Mouse (Mus musculus) splenic B cell, adult 2 months (primary cell): ENCODE data around the gene Pex5.

Source experiments
- DNase-seq: peaks from one replicate; pipeline ENCODE4 v3.0.0-alpha.2; 2011; ENCODE audit warnings: low read depth, low spot score
- H3K27me3 ChIP-seq: 2 replicates; pipeline ENCODE4 v1.6.1; 2012; ENCODE audit warnings: mild to moderate bottlenecking, low read length, moderate library complexity, mixed read lengths; ENCODE audit not compliant: control insufficient read depth, poor library complexity, insufficient read depth, severe bottlenecking
- H3K36me3 ChIP-seq: 2 replicates; pipeline ENCODE4 v1.6.1; 2012; ENCODE audit warnings: mild to moderate bottlenecking, low read length, moderate library complexity, mixed read lengths; ENCODE audit not compliant: control insufficient read depth, poor library complexity, insufficient read depth, severe bottlenecking

The Pex5 gene

DNA sequence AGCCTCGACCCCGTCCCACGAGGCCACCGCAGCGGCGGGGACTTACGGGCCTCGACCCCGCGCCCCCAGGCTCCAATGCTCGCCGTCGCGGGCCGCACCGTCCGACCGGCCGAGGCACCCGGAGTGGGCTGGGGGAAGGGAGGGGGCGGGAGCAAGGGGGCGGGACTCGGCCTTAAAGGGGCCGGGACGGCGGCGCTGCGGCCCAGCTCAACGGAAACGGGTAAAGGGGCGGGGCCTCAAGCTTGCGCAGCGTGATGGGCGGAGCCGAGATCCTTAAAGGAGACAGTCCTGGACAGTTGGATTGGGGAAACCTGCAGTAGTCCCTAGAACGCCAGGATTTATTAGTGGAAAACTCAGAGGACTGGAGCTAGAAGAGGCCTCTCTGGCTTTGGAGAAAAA, at the start of gene Pex5:
Gene Pex5 (minus strand): TSS at position 141 of the 399 bp plus-strand sequence.
- DNase-seq: peak; percentile 93
- H3K27me3 ChIP-seq: no peaks in the 10 kb centered on the region

DNA sequence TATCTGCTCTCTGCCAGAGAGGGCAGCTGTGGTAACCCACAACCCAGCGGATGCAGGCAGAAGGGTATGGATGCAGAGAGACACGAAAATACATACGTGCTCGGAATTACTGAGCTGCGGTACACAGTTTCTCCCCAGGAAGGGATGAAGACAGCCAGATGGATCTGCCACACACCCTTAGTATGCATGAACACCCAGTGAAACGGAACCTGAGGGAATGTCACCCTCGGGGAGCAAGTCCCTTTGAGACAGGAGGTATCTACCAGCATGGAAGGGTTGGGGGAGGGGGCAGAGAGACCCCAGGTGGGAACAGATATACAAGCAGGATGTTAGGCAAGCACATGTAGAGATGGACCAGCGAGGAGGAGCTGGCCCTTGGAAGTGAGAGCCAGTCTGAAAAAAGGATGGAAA, 49.0 kb upstream of the Pex5 start:
- H3K27me3 ChIP-seq: no peaks in the 10 kb centered on the region
- DNase-seq: no peak
- no peaks in the 10 kb centered on the region for H3K36me3 ChIP-seq

More for the DNA sequence above, at the start of gene Pex5:
- H3K36me3 ChIP-seq: no peaks in the 10 kb centered on the region

DNA sequence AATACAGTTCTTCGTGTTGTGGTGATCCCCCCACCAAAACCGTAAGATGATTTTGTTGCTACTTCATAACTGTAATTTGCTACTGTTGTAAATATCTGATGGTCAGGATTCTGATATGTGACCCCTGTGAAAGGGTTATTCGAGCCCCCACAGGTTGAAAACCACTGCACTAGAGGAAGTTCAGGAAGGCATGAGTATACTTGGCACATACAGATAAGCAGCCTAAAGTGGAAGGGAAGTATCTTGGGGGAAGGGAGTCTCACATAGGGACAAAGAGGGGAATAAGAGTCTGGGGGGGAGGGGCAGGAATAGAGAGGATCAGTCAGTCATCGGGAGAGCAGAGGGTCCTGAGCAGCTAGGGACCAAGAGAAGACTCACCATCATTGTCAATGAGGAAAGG, 44.5 kb upstream of the Pex5 start:
- DNase-seq: no peak
- Histone ChIP-seq H3K36me3 (no peaks in the 10 kb centered on the region), H3K27me3 (no peaks in the 10 kb centered on the region)

DNA sequence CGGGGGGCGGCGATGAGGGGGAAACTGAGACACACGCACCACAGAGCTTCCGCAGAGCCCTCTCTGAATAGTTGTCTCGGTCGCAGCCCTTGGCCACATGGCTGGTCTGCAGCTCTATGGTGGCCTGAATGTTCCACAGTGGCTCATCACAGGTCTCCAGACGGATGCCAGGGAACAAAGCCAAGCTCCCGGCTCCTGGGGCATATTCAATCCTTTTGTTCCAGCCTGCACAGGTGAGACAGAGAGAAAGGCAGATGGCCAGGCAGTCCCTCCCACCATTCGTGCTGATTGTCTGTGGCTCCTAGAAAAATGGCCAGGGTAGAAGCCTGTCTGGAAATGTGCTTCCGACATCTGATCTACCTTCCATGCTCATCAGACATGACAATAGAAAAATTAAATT, 43.6 kb upstream of the Pex5 start:
- no peak for DNase-seq
- H3K27me3 ChIP-seq: no peaks in the 10 kb centered on the region
- no peaks in the 10 kb centered on the region for H3K36me3 ChIP-seq

DNA sequence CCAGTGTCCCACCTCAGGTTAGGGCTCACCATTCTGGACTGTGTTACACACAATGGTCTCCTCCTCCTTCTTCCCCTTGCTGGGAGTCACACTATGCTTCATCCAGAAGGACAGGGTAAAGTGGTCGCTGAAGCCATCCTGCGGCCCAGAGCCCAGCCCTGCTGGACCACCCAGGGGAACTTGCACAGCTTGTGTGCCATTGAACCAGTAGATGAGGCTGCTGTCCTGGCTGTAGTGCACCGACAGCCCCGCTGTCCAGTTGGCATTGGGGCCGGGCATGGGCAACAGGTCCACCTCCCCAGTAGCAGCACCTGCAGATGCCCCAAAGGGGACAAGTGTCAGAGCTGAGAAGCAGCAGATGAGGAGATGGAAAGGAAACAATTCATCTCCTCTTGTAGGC, 43.0 kb upstream of the Pex5 start:
- H3K36me3 ChIP-seq: no peaks in the 10 kb centered on the region
- no peak for DNase-seq

DNA sequence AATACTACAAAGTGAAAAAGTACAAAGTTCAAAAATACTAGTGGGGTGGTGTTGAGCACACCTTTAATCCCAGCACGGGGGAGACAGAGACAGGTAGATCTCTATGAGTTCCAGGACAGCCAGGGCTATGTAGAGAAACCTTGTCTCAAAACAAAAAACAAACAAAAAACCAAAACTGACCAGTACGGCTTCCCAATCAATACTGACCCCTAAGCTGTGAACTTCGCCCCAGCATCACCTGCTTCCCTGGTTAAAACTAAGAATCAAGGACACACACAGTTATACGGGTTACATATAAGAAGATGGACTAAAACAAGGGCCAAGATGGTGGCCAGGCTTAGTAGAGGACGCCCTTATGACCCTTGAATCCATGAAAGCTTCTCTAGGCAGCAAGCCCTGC, 41.4 kb upstream of the Pex5 start:
- no peak for DNase-seq
- H3K27me3 ChIP-seq: no peaks in the 10 kb centered on the region
- H3K36me3 ChIP-seq: no peaks in the 10 kb centered on the region

More for the DNA sequence above, 43.0 kb upstream of the Pex5 start:
- H3K27me3 ChIP-seq: no peaks in the 10 kb centered on the region

DNA sequence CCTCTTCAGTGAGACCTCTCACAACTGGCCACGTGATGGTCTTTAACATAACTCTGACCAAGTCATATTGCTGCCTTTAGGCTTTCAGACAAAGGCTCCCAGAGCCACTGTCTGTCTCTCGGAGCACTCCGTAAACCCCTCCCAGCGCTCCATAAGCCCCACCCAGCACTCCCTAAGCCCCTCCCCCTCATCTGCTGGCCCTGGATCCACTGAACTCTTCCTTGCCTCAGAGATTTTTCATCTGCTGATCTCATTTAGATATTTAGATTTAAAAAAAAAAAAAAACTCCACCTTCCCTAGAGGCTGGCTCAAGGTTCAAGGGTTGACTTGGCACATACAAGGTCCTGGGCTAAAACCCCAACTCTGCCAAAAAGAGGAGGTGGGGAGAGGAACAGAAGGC, 38.9 kb upstream of the Pex5 start:
- Histone ChIP-seq H3K27me3 (no peaks in the 10 kb centered on the region), H3K36me3 (no peaks in the 10 kb centered on the region)
- no peak for DNase-seq

DNA sequence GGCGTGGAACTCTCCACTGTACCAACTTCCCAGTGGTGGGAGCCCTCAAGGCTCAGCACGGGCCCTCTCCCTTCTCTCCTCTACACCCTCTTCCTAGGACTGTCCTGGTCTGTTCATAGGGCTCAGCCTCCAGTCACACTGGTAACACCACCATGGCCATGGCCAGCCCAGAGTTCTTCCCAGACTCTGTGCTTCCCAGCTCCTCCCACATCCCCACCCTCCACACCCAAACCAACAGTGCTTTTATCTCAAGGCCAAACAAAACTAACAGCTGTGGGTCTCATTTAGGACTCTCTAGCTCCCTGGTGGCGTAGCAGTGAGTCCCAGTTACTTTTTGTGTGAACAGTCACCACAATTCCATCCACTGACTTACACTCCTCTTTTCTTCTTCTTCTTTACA, 37.1 kb upstream of the Pex5 start:
- Histone ChIP-seq H3K36me3 (no peaks in the 10 kb centered on the region), H3K27me3 (no peaks in the 10 kb centered on the region)
- no peak for DNase-seq

DNA sequence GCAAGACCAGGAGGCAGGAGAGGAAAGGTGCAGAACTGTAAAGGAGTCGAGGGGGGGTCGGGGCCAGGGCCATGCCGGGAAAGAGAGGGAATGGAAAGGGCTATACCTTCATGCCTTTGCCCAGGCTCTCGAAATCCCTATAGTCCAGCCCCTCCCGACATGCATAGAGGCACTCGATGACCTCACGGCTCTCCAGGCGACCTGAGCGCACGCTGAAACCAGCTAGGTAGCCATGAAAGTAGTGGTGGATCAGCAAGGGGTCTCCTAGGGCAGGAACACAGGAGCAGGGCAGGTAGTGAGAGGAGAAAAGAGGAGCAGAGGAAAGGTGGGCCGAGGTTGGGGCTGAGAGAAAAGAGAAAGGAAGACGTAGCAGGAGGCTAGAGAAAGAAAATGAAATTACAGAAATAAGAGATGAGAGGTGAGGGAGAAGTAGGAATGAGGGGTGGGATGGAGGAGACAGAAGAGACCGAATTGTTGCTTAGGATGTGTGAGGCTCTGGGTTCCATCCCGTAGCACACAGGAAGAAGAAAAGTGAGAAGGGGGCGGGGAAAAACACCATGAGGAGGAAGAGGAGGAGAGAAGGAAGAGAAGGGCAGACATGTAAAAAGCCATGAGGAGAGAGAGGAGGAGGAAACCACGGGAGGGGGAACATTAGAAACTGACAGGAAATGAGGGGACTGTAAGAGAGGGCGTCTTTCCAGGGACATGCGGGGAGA, 35.0 kb upstream of the Pex5 start:
- DNase-seq: no peak
- Histone ChIP-seq H3K27me3 (no peaks in the 10 kb centered on the region), H3K36me3 (no peaks in the 10 kb centered on the region)

DNA sequence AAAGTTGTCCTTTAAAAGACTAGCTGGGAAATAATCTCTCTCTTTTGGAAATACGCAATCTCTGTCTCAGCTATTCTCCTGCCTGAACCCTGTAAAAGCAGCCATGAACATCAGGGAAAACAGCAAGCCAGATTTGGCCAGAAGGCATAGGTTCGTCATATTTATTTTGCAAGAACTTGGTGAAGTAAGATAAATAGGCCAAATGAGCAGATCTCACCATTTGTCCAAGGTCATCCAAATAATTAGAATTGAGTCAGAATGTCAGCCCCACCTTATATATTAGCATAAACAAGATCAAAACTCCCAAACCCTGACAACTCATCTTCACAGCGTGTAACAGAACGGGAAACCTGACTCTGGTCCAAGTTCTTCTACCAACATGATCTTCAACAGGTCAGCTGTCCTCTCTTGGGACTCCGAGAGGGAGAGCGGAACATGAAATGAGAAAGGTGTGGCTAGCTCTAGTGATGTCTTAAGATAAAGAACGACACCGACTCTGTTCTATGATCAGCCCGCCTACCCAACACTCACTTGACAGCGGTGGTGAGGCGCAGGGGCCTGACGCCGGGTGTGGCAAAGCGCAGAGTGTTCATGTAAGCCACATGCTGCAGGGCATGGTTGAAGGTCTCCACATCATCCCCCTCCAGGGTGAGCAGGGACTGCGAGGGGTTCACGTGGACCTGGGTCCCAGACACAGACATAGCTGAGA, 34.2 kb upstream of the Pex5 start:
- Histone ChIP-seq H3K27me3 (no peaks in the 10 kb centered on the region), H3K36me3 (no peaks in the 10 kb centered on the region)
- no peak for DNase-seq

DNA sequence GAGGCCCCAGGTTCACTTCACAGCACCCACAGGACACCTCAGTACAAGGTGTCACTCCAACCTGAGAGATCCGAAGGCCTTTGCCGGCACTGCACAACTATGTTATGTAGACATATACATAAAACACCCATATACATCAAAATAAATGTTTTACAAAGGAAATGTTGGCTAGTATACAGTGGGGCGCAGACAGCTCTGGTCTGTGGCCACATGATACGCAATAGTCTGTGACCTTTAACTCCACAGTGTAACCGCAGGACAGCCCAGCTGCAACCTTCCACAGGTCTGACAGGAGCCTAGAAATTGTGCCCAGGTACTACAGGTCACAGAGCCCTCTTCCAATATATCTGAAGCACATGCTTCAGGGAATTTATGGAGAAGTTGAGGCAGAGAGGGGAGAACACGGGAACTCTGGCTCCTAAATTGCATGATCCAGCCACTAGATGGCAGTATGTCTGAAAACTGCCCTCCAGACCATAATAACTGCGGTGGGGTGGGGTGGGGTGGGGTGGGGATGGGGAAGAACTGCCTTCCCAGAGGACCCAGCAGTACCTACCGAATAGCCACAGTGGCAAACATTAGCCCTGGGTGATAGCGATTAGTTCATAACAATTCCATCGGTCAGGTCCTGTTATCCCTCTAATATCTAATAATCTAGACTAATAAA, 33.5 kb upstream of the Pex5 start:
- peak; percentile 27 for DNase-seq
- Histone ChIP-seq H3K36me3 (no peaks in the 10 kb centered on the region), H3K27me3 (no peaks in the 10 kb centered on the region)

DNA sequence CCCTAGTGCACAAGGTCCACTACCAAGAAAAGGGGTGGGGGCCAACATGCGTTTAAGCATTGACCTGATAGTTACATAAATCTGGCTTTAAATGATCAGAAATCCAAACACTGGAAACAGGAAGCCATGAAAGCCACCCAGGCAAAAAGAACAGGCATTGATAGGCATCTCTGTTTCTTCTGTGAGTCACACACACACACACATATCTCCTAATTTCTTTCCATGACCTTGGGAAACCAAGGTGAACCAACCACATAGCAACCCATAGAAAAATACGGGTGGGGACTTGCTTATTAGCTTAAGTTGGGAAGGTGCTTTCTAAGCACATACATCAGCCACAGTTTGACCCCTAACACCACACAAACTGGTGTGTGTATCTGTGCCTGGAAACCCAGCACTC, 32.5 kb upstream of the Pex5 start:
- no peak for DNase-seq
- Histone ChIP-seq H3K36me3 (no peaks in the 10 kb centered on the region), H3K27me3 (no peaks in the 10 kb centered on the region)

DNA sequence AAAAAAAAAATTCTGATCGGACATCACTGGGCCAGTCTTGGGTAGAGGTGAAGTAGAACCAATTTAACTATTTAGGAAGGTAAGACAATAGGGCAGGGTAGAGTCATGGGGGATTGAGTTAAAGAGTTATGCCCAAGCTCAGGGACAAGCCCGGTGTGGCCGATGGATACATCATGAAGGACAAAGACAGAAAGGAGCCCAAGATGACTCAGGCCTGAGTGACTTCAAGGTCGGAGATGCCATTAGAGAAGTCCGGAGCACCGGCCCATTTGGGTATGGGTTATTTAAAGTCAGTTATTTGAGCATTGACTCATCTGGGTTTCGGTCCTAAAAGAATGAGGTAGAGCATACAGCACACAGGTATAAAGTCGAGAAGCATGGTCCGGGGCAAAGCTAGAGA, 31.6 kb upstream of the Pex5 start:
- Histone ChIP-seq H3K27me3 (no peaks in the 10 kb centered on the region), H3K36me3 (no peaks in the 10 kb centered on the region)
- DNase-seq: no peak

DNA sequence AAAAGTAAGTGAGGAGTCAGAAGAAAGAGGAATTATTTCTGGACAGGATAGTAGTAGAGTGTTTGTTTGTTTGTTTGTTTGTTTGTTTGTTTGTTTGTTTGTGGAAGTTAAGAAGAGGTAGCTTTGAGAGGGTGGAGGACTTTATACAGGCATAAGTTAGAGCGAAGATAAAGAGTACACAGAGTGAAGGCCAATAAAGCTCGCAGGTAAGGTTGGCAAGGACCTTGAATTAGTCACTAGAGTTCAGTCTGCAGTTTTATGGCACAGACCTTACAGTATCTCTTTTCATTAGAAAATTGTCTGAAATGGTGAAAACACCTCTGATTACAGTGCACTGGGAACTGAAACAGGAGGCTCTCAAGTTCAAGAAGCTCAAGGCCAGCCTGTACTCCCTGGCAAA, 31.2 kb upstream of the Pex5 start:
- DNase-seq: no peak
- Histone ChIP-seq H3K36me3 (no peaks in the 10 kb centered on the region), H3K27me3 (no peaks in the 10 kb centered on the region)

DNA sequence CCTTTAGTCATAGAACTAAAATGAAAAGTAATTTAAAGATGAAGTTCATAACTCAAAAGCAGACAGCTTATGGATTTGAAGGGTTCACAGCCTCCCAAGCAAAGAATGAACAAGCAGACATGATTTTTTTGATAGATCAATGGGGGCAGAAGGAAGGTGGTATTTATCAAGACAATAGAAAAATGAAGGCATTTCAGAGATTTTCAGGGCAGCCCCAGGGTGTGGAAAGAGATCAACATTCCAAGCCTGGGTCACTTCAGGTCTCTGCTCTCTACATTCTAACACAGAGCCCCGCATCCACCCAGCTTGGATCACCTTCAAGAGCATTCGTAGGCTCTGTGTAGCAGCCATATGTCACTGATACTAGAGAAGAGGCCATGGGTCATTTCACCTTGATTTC, 28.5 kb upstream of the Pex5 start:
- Histone ChIP-seq H3K36me3 (no peaks in the 10 kb centered on the region), H3K27me3 (no peaks in the 10 kb centered on the region)
- DNase-seq: no peak
